Mouse (Mus musculus): ENCODE results near the gene Rras2. TPM values are rescaled to one million over a fixed set of nuclear protein-coding genes. Genes with fewer than 3 reads are reported as not detected.

The Rras2 gene
- polyA plus RNA-seq, 1 experiment from 2014 or later = 21.8 TPM

DNA sequence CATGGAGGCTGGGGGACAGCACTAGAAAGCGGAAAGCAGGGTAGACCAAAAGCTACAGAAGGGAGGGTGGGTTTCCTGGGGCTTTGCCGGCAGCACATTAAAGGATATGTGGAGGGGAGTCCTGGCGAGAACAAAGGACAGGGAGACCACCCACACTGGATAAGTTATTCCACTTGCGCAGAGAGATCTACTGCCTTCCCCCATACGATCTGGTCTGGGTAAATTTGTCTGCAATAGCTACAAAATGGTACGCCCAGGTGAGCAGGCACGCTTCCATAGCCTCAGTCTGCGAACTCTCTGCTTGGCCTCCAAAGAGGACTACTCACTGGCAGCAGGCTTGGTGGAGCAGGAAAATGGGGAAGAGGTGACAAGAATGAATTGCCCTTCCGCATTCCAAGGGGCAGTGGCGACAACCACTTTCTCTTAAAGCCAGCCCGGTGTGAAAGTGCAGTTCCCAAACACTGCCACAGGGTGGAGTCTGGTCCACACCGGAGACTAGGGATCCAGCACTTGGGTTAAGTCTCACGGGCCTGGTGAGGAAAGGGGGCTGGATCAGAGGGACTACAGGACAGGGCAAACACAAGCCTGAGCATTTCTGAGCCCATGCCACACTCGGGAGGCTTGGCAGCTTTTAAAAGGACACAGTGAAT, 50.9 kb downstream of the Rras2 start:
- H3K4me3 ChIP-seq = peak overlapping the region; percentile 35
- H3K36me3 ChIP-seq = no peaks in the 10 kb centered on the region
- no peak overlapping the region for H3K9ac ChIP-seq
- no peak overlapping the region; the same call in 1 of the 2 replicates for H3K27ac ChIP-seq
- peak; percentile 75 for ATAC-seq (ENCODE audit: low FRiP score, low read depth)
- no peaks in the 10 kb centered on the region for H3K9me3 ChIP-seq
- H3K4me2 ChIP-seq (replicated peaks) = peak overlapping the region; percentile 64
- H3K4me1 ChIP-seq = peaks cover 49% of the 10 kb centered on the region
- no peaks in the 10 kb centered on the region for H3K27me3 ChIP-seq
- 6% methylated on average over 14 of the region's 14 CpGs for WGBS

DNA sequence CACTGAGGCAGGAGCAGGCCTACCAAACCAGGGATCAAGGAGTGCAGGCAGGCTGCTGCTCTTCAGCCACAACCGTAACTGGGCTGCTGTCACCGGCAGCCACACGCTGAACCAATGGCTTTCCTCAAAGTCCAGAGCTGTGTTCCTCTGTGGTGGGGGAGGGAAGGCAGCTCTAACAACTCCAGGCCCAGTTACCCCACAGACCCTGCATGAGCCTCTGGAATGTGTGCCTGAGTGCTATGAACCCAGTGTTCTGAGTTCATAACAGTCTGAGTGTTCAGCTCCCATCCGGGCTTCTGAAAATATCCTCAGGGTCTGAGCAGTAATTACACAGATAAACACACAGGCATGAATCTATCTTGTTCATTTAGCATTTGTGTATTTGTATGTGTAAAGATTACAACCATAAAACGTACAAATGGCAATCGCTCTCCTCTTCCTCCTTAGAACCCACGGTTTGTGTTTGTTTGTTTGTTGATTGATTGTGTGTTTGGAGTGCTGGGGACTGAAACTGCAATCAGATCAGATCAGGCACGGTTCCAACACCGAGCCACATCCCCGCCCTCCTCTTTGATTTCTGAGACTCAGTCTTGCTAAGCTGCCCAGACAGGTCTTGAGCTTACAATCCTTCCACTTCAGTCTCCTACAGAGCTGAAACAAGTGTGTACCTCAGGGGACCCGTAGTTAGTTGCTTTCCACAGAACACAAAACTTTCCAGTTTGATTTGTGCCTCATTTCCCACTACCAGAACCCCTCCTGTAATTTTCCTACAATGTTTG, 52.0 kb downstream of the Rras2 start:
- Histone ChIP-seq H3K9ac (no peak overlapping the region), H3K27me3 (no peaks in the 10 kb centered on the region), H3K9me3 (no peaks in the 10 kb centered on the region), H3K36me3 (no peaks in the 10 kb centered on the region), H3K4me1 (peaks cover 43% of the 10 kb centered on the region), H3K4me3 (no peak overlapping the region), H3K27ac (no peak overlapping the region), H3K4me2 (replicated peaks) (peak overlapping the region; percentile 64; the same call in 1 of the 2 replicates)
- 20% methylated on average over 11 of the region's 11 CpGs for WGBS
- peak; percentile 26; the same call in 1 of the 2 replicates for ATAC-seq (ENCODE audit: low FRiP score, low read depth)

DNA sequence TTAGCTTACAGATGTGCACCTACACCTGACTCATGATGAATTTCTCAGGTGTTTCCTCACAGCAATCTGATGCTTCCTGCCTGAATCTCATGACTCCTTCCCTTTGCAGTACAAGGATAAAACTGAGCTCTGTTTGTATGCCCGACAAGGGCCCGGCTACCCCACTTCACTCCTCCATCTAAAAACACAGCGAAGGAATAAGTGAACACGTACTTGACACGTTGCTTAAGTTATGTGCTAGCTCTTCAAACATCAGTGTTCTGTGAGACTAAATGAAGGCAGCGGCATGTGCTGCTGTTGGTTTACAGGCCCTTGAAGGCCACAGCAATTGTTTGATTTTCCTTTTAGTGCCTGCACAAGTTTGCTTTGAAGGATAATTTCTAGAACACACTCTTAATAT, 53.6 kb downstream of the Rras2 start:
- Histone ChIP-seq H3K27ac (no peak overlapping the region), H3K9me3 (no peaks in the 10 kb centered on the region), H3K27me3 (no peaks in the 10 kb centered on the region), H3K4me3 (no peak overlapping the region), H3K9ac (no peak overlapping the region), H3K4me2 (replicated peaks) (no peak overlapping the region), H3K4me1 (peaks cover 32% of the 10 kb centered on the region), H3K36me3 (no peaks in the 10 kb centered on the region)
- no peak for ATAC-seq (ENCODE audit: low FRiP score, low read depth)
- WGBS = 75% methylated on average over 6 of the region's 6 CpGs

DNA sequence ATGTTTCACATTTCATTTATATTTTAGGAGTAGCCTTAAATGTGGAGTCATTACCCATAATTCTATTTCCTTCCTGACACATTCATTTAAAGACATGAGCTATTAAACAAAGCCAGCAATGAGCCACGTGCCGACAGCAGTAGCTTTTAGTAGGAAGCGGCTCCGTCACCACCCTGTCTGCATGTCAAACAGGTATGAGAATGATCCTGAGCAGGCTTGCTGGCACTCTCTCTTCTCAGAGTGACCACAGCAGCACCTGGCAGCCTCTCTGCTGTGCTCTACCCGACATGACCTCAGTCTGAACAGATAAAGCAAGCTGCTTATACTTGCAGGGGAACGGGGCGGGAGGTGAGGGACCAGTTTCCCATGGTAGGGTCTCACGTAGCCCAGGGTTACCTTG, 54.0 kb downstream of the Rras2 start:
- no peak overlapping the region for H3K4me2 ChIP-seq (replicated peaks)
- H3K27ac ChIP-seq = no peak overlapping the region
- H3K36me3 ChIP-seq = no peaks in the 10 kb centered on the region
- 44% methylated on average over 8 of the region's 8 CpGs for WGBS
- peaks cover 30% of the 10 kb centered on the region for H3K4me1 ChIP-seq
- H3K27me3 ChIP-seq = no peaks in the 10 kb centered on the region
- no peak overlapping the region for H3K9ac ChIP-seq
- no peaks in the 10 kb centered on the region for H3K9me3 ChIP-seq
- no peak; the same call in 1 of the 2 replicates for ATAC-seq (ENCODE audit: low FRiP score, low read depth)
- no peak overlapping the region for H3K4me3 ChIP-seq

DNA sequence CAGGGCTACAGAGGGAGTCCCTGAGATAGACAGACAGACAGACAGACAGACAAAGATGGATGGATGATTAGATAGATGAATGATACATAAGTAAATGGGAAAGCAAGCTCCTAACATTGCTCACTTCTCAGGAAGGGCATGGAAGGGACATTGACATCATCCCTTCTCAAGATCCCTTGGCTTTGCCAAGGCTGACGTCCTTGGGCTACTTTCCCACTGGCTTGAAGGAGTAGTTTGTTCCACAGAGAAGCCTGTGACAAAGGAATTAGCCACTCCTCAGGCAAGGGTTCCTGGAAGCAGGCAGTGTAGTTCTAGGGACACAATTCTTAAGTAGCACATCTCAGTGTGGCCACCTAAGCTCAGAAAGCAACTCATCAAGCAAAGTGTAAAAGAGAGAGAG, 55.1 kb downstream of the Rras2 start:
- Histone ChIP-seq H3K4me1 (peaks cover 30% of the 10 kb centered on the region), H3K9me3 (no peaks in the 10 kb centered on the region), H3K9ac (no peak overlapping the region), H3K27me3 (no peaks in the 10 kb centered on the region), H3K36me3 (no peaks in the 10 kb centered on the region), H3K27ac (no peak overlapping the region), H3K4me2 (replicated peaks) (no peak overlapping the region), H3K4me3 (no peak overlapping the region)
- ATAC-seq (ENCODE audit: low FRiP score, low read depth) = no peak
- WGBS = 68% methylated on average over 1 of the region's 1 CpGs

DNA sequence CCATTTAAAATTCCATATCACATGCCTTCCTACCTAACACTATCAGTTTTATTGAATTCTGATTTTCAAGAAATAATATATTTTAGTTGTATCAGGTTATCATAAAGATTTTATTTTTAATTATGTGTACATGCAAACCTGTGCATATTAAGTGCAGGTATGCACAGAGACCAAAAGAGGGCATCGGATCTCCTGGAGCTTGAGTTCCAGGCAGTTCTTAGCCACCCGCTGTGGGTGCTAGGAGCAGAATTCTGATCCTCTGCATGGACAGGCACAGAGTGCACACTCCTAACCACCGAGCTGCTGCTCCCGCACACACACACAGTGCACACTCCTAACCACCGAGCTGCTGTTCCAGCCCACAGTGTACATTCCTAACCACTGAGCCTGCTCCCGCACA, 57.1 kb downstream of the Rras2 start:
- H3K27me3 ChIP-seq = no peaks in the 10 kb centered on the region
- H3K9me3 ChIP-seq = no peaks in the 10 kb centered on the region
- H3K4me2 ChIP-seq (replicated peaks) = no peak overlapping the region
- 96% methylated on average over 6 of the region's 6 CpGs for WGBS
- no peak for ATAC-seq (ENCODE audit: low FRiP score, low read depth)
- no peaks in the 10 kb centered on the region for H3K36me3 ChIP-seq
- no peak overlapping the region for H3K4me3 ChIP-seq
- no peak overlapping the region for H3K9ac ChIP-seq
- H3K4me1 ChIP-seq = peaks cover 15% of the 10 kb centered on the region
- no peak overlapping the region for H3K27ac ChIP-seq

DNA sequence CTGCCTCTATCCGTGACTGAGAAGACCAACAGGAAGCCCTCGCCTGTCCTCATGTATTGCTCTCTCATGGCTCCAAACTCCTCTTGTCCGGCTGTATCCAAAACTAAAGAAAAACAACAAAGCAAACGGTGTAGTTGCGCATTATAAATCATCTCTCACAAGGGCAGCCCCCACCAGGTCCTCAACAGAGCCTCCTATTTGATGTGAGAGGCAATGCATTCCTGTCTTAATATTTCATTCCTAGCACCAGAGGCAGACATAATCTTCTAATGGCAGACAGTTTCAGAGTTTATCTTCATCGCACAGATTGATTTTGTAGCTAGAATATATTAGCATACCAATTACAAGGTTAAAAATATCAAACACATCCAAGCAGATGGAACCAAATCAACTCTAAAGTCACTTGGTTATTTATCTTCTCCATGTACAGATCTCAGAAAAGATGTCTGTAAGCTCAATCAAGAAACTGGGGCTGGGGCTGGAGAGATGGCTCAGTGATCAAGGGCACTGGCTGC, 58.6 kb downstream of the Rras2 start:
- Histone ChIP-seq H3K27me3 (no peaks in the 10 kb centered on the region), H3K4me2 (replicated peaks) (no peak overlapping the region), H3K4me1 (peaks cover 5% of the 10 kb centered on the region; the same call in 1 of the 2 replicates), H3K4me3 (no peak overlapping the region), H3K27ac (no peak overlapping the region), H3K36me3 (no peaks in the 10 kb centered on the region), H3K9ac (no peak overlapping the region), H3K9me3 (no peaks in the 10 kb centered on the region)
- no peak for ATAC-seq (ENCODE audit: low FRiP score, low read depth)
- WGBS = 81% methylated on average over 6 of the region's 6 CpGs

DNA sequence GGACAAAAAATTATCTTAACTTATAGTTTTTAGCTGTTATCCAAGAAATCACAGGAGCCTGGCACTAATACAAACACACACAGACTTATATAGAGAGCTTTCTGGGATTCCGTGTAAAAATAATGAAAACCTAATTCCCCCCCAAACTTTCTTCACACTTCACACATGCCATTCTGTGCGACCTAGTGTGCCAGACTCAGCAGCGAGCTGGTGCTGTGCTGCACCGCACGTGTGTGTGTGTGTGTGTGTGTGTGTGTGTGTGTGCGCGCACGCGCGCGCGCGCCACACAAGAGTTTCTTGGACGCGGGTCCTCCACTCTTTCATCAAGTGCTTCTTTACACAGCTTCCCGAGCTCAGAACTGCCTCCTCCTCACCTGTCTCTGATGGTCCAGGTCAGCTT, 59.4 kb downstream of the Rras2 start:
- Histone ChIP-seq H3K27me3 (no peaks in the 10 kb centered on the region), H3K4me1 (no peaks in the 10 kb centered on the region), H3K36me3 (no peaks in the 10 kb centered on the region), H3K9me3 (no peaks in the 10 kb centered on the region), H3K9ac (no peak overlapping the region), H3K4me3 (no peak overlapping the region), H3K4me2 (replicated peaks) (no peak overlapping the region), H3K27ac (no peak overlapping the region)
- no peak for ATAC-seq (ENCODE audit: low FRiP score, low read depth)
- WGBS = 93% methylated on average over 16 of the region's 16 CpGs

DNA sequence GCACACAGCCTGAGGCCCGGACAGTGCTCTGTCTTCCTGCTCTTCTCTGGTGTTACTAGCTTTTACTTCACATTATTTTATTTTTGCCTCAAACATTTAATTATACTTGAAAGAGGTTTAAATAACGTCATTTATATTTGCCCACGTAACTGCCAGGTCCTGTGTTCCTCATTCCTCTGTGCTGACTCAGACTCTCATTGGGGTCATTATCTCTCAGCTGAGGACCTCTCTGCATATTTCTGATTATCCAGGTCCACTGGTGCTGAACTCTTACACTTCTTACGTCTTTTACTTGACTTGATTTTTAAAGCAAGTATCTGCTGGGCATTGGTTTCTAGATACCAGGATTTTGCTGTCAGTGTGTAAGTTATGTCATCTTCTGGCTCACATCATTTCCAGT, 63.9 kb downstream of the Rras2 start:
- Histone ChIP-seq H3K36me3 (peaks cover 7% of the 10 kb centered on the region), H3K4me1 (no peaks in the 10 kb centered on the region), H3K9me3 (no peaks in the 10 kb centered on the region), H3K27ac (no peak overlapping the region), H3K4me3 (no peak overlapping the region), H3K9ac (no peak overlapping the region), H3K4me2 (replicated peaks) (no peak overlapping the region), H3K27me3 (no peaks in the 10 kb centered on the region)
- 73% methylated on average over 4 of the region's 4 CpGs for WGBS
- no peak for ATAC-seq (ENCODE audit: low FRiP score, low read depth)

DNA sequence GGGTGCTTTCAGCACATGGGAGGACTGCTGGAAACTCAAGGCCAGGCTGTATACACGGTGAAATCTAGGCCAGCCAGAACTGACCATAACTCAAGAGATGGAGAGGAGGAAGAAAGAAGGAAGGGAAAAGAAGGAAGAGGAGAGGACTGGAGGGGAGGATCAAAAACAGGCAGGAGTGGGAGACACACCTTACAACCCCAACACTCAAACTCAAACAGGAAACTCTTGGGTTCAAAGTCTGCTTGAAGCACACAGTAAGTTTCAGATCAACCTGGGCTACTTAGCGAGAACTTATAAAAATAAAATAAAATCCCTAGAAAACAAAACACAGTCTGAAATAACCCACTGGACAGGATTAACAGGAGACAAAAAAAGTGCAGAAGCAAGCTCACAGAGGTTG, 71.8 kb downstream of the Rras2 start:
- ATAC-seq (ENCODE audit: low FRiP score, low read depth) = no peak
- peaks cover 20% of the 10 kb centered on the region for H3K36me3 ChIP-seq
- H3K9ac ChIP-seq = no peak overlapping the region
- peaks cover 13% of the 10 kb centered on the region for H3K4me1 ChIP-seq
- H3K9me3 ChIP-seq = no peaks in the 10 kb centered on the region
- 78% methylated on average over 2 of the region's 2 CpGs for WGBS
- no peak overlapping the region for H3K4me2 ChIP-seq (replicated peaks)
- H3K27me3 ChIP-seq = no peaks in the 10 kb centered on the region
- H3K4me3 ChIP-seq = no peak overlapping the region
- H3K27ac ChIP-seq = no peak overlapping the region

DNA sequence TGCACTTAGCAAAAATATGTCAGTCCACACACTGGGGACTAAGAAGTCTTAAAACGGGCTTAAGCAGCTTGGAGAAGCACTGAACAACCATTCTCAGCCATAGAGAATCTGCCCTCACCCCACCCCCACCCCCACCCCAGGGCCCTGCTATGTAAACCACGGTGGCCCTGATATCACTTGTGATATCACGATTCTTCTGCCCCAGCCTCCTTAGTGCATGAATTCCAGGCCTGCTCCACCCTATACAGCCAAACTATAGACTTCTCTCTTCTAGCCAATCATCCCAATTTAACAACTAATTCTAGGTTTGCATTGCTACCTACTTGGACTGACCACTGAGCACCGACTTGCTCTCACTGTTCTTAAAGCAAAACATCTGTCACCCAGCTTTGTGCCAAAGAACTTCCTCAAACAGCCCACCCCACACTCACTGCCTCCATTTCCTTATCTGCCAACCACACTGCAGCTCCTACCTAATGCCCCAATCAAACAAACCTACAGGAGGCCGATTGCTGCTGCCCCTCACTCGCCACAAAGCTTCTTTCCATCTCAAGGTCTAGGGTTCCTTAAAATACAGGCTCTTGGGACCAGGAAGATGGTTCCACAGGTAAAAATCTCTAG, 73.5 kb downstream of the Rras2 start:
- Histone ChIP-seq H3K9me3 (no peaks in the 10 kb centered on the region), H3K9ac (no peak overlapping the region), H3K27me3 (no peaks in the 10 kb centered on the region), H3K27ac (no peak overlapping the region), H3K4me1 (peaks cover 13% of the 10 kb centered on the region), H3K4me3 (no peak overlapping the region), H3K36me3 (peaks cover 29% of the 10 kb centered on the region), H3K4me2 (replicated peaks) (no peak overlapping the region)
- no peak for ATAC-seq (ENCODE audit: low FRiP score, low read depth)
- 65% methylated on average over 6 of the region's 6 CpGs for WGBS

Data from limb, embryonic 13.5 days (tissue).